Mouse (Mus musculus) megakaryocyte-erythroid progenitor cell, adult 5-6 weeks (primary cell): ENCODE data around the gene Dnaaf1. TPM values are rescaled to one million over a fixed set of nuclear protein-coding genes. Genes with fewer than 3 reads are reported as not detected.

Source experiments
- ATAC-seq: replicated peaks from 2 replicates; pipeline ENCODE4 v1.8.0; 2016; ENCODE audit warnings: mild to moderate bottlenecking, inconsistent platforms; ENCODE audit not compliant: severe bottlenecking, poor library complexity, low FRiP score, low TSS enrichment
- total RNA-seq, 2 experiments: library from RNA; stranded (forward) in 1 of 2; stranded (reverse) in 1 of 2; fragments of 200-1000, 215-1000 nt in 1 of 2; fragments of >200 nt in 1 of 2; fragmentation: Nextera tagmentation in 1 of 2; gene quantifications; 2 replicates each; pipeline ENCODE4 v1.2.3; 2014 to 2017

Dnaaf1 gene
- total RNA-seq, 2 experiments from 2014 or later, result 0.24 to 0.38 TPM

GRCm38 (mm10) chr8:119639798-119640197, 64.8 kb downstream of the Dnaaf1 start:
- no peak for ATAC-seq

- ATAC-seq, result no peak
Measured at GRCm38 (mm10) chr8:119641058-119641457, 66.0 kb downstream of the Dnaaf1 start.

DNA sequence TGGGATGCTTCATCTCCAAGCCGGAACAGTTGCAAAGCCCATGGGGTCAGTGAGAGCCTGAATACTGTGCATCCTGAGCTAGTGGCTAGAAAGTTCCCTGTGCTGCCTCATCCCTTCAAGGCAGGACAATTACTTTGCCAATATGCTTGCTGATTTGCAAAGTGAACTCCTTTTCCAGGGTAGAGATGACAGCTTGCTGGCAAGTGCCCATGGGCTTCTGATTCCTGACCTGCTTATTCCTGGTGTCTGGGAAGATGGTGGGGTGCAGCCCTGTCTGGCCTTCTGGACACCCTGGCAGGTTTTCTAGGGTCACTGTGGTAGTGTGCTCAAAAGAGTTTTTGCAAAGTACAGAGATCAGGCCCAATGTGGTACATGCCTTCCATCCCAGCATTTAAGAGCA, 67.9 kb downstream of the Dnaaf1 start:
- no peak for ATAC-seq

DNA sequence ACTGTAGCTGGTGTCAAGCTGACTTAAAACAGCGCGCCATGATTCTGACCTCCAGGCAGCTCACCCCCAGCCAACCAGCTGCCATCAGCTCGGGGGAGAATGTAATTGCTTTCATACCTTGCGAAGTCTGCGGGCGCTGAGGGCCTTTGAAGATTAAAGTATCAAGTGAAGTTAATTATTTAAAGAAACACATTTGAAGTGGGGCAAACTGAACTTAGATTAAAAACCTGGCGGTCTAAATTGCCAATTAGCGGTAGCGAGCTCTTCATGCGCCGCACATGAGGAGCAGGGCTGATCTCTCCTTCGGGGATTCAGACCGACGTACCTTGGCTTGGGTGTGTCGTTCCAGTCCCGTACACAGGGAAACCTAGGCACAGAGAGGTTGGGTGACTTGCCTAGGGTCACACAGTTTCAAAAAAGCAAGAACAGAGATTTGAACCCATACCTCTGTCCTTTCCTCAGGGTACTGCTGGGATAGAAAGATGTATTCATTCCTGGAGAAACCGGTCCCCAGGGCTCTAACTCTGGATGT, 69.5 kb downstream of the Dnaaf1 start:
- no peak for ATAC-seq

DNA sequence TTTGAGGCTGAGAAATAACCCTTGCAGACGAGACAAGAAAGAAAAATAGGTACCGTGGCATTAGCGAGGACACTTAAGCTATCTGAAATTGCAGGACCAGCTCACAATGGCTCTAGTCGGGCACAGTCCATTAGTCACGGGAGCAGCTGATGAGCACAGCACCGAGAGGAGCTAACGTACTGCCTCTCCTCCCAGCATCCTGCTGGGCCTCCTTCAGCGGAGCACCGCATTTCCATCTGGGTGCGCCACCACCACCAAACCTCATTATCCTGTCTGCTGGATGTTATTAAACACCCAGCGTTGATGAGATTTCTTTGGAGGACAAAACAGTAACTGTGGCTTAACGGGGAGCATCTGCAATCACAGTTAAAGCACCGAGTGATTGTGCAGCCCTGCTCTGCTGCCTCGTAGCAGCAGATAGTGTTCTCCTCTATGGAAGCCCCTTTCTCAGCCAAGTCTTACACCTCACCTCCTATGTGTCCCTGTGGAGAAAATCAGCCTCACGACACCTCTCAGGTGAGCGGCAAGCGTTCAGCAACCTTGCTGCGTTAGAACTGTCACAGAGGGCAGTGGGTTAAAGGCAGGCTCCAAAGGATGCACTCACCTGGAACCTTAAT, 70.1 kb downstream of the Dnaaf1 start:
- no peak for ATAC-seq

GRCm38 (mm10) chr8:119646197-119646596, 71.2 kb downstream of the Dnaaf1 start:
- ATAC-seq, result no peak

- ATAC-seq, result no peak
Measured at GRCm38 (mm10) chr8:119646846-119647245, 71.8 kb downstream of the Dnaaf1 start.

Other genes starting within 250 kb of the Dnaaf1 start
- gene Hsbp1, start 230.7 kb upstream of the Dnaaf1 start, total RNA-seq (2014; fragmentation: Nextera tagmentation), result 89.2 and 116 TPM in 2 replicates
- gene Hsbp1, start 230.7 kb upstream of the Dnaaf1 start, total RNA-seq (2017), result 103 and 110 TPM in 2 replicates
- 5.9 and 9.0 TPM in 2 replicates for gene Mlycd, start 180.4 kb upstream of the Dnaaf1 start, total RNA-seq (2014; fragmentation: Nextera tagmentation)
- gene Mlycd, start 180.4 kb upstream of the Dnaaf1 start, total RNA-seq (2017), result 5.8 and 6.2 TPM in 2 replicates
- 0.15 TPM in 1 of 2 replicates, not detected in the other for gene Osgin1, start 141.1 kb upstream of the Dnaaf1 start, total RNA-seq (2014; fragmentation: Nextera tagmentation)
- not detected in 2 replicates for gene Osgin1, start 141.1 kb upstream of the Dnaaf1 start, total RNA-seq (2017)
- not detected in 2 replicates for gene Necab2, start 128.5 kb upstream of the Dnaaf1 start, total RNA-seq (2014; fragmentation: Nextera tagmentation)
- not detected in 2 replicates for gene Necab2, start 128.5 kb upstream of the Dnaaf1 start, total RNA-seq (2017)
- gene Slc38a8, start 73.5 kb upstream of the Dnaaf1 start, total RNA-seq (2014; fragmentation: Nextera tagmentation), result not detected in 2 replicates
- 0.38 TPM in 1 of 2 replicates, not detected in the other for gene Slc38a8, start 73.5 kb upstream of the Dnaaf1 start, total RNA-seq (2017)
- gene Mbtps1, start 16.5 kb upstream of the Dnaaf1 start, total RNA-seq (2014; fragmentation: Nextera tagmentation), result 58.2 and 97.1 TPM in 2 replicates
- 35.4 and 36.7 TPM in 2 replicates for gene Mbtps1, start 16.5 kb upstream of the Dnaaf1 start, total RNA-seq (2017)
- 22.6 and 32.0 TPM in 2 replicates for gene Hsdl1, start 52 bp upstream of the Dnaaf1 start, total RNA-seq (2014; fragmentation: Nextera tagmentation)
- gene Hsdl1, start 52 bp upstream of the Dnaaf1 start, total RNA-seq (2017), result 36.1 and 52.6 TPM in 2 replicates
- gene Taf1c, start 30.0 kb downstream of the Dnaaf1 start, total RNA-seq (2014; fragmentation: Nextera tagmentation), result 23.5 and 24.6 TPM in 2 replicates
- gene Taf1c, start 30.0 kb downstream of the Dnaaf1 start, total RNA-seq (2017), result 18.5 and 21.8 TPM in 2 replicates
- gene Adad2, start 37.5 kb downstream of the Dnaaf1 start, total RNA-seq (2014; fragmentation: Nextera tagmentation), result not detected in 2 replicates
- gene Adad2, start 37.5 kb downstream of the Dnaaf1 start, total RNA-seq (2017), result not detected in 2 replicates
- gene Kcng4, start 60.4 kb downstream of the Dnaaf1 start, total RNA-seq (2014; fragmentation: Nextera tagmentation), result not detected in 2 replicates
- gene Kcng4, start 60.4 kb downstream of the Dnaaf1 start, total RNA-seq (2017), result not detected in 2 replicates
- not detected in 2 replicates for gene Wfdc1, start 91.1 kb downstream of the Dnaaf1 start, total RNA-seq (2014; fragmentation: Nextera tagmentation)
- gene Wfdc1, start 91.1 kb downstream of the Dnaaf1 start, total RNA-seq (2017), result not detected in 2 replicates
- gene Atp2c2, start 124.8 kb downstream of the Dnaaf1 start, total RNA-seq (2014; fragmentation: Nextera tagmentation), result not detected in 2 replicates
- gene Atp2c2, start 124.8 kb downstream of the Dnaaf1 start, total RNA-seq (2017), result 0.56 TPM in 1 of 2 replicates, not detected in the other
- 8.5 and 12.4 TPM in 2 replicates for gene Tldc1, start 203.2 kb downstream of the Dnaaf1 start, total RNA-seq (2014; fragmentation: Nextera tagmentation)
- gene Tldc1, start 203.2 kb downstream of the Dnaaf1 start, total RNA-seq (2017), result 5.7 and 11.5 TPM in 2 replicates